ENCODE assay signal across 31 mouse cellular contexts in genomic region chr5:14121902-14122301, GRCm38 (mm10).
DNase-seq lines count a peak whose midpoint lies in the region; ATAC-seq and TF ChIP-seq lines count a peak whose summit lies in the region.
"Had no signal": no experiment of that assay in that cellular context is flagged by ENCODE, and none has a peak within 500 bp of the region (broad histone marks: within the 10 kb centered on the region; RNA-seq: fewer than 3 reads in every experiment).

No protein-coding gene starts in this region.

- no peak overlapping the region for H3K4me3 ChIP-seq in forebrain, embryonic 11.5 days (ENCODE audit: low read depth, low read length)
- H3K4me3 ChIP-seq in forebrain, embryonic 10.5 days, result no peak overlapping the region
- no peak overlapping the region for H3K4me3 ChIP-seq in forebrain, embryonic 16.5 days (replicated peaks; ENCODE audit: low read length)
- H3K4me3 ChIP-seq: embryonic facial prominence, embryonic 12.5 days; erythroblast, embryonic 14.5 days; heart, embryonic 10.5 days; left cerebral cortex, adult 2 months; limb, embryonic 13.5 days; lung, embryonic 15.5 days; midbrain, embryonic 12.5 days; myocyte; neural tube, embryonic 13.5 days; stomach, embryonic 15.5 days had no signal

- no peaks in the 10 kb centered on the region for H3K9me3 ChIP-seq in forebrain, embryonic 11.5 days (ENCODE audit: control insufficient read depth, low read length)
- no peaks in the 10 kb centered on the region for H3K9me3 ChIP-seq in forebrain, embryonic 10.5 days
- no peaks in the 10 kb centered on the region for H3K9me3 ChIP-seq in forebrain, embryonic 16.5 days (ENCODE audit: control insufficient read depth, low read length)
- H3K9me3 ChIP-seq: embryonic facial prominence, embryonic 12.5 days; G1E; heart, embryonic 10.5 days; limb, embryonic 13.5 days; lung, embryonic 15.5 days; midbrain, embryonic 12.5 days; neural tube, embryonic 13.5 days; stomach, embryonic 15.5 days had no signal

- H3K4me1 ChIP-seq in forebrain, embryonic 11.5 days (replicated peaks; ENCODE audit: control insufficient read depth, insufficient read depth, low read length), result no peaks in the 10 kb centered on the region
- peaks cover 8% of the 10 kb centered on the region for H3K4me1 ChIP-seq in forebrain, embryonic 10.5 days
- H3K4me1 ChIP-seq in forebrain, embryonic 16.5 days (replicated peaks; ENCODE audit: control insufficient read depth, insufficient read depth, low read length), result no peaks in the 10 kb centered on the region
- H3K4me1 ChIP-seq: embryonic facial prominence, embryonic 12.5 days; heart, embryonic 10.5 days; limb, embryonic 13.5 days; lung, embryonic 15.5 days; midbrain, embryonic 12.5 days; neural tube, embryonic 13.5 days; stomach, embryonic 15.5 days had no signal

- TF ChIP-seq CTCF in brain, embryonic 14.5 days (IDR thresholded peaks at IDR 0.05; ENCODE audit: borderline replicate concordance, extremely low read depth, insufficient read depth, insufficient read length), result no peak

- H3K36me3 ChIP-seq in forebrain, embryonic 11.5 days (ENCODE audit: control insufficient read depth, insufficient read depth, low read length), result no peaks in the 10 kb centered on the region
- no peaks in the 10 kb centered on the region for H3K36me3 ChIP-seq in forebrain, embryonic 10.5 days (replicated peaks)
- no peaks in the 10 kb centered on the region for H3K36me3 ChIP-seq in forebrain, embryonic 16.5 days (ENCODE audit: control insufficient read depth, insufficient read depth)
- H3K36me3 ChIP-seq: embryonic facial prominence, embryonic 12.5 days; G1E; heart, embryonic 10.5 days; limb, embryonic 13.5 days; lung, embryonic 15.5 days; midbrain, embryonic 12.5 days; neural tube, embryonic 13.5 days; stomach, embryonic 15.5 days had no signal

- no peaks in the 10 kb centered on the region for H3K27me3 ChIP-seq in forebrain, embryonic 11.5 days (ENCODE audit: control insufficient read depth, insufficient read depth, low read length)
- no peaks in the 10 kb centered on the region for H3K27me3 ChIP-seq in forebrain, embryonic 10.5 days (ENCODE audit: poor library complexity, severe bottlenecking)
- no peaks in the 10 kb centered on the region for H3K27me3 ChIP-seq in forebrain, embryonic 16.5 days (replicated peaks; ENCODE audit: control insufficient read depth, insufficient read depth, low read length)
- H3K27me3 ChIP-seq: embryonic facial prominence, embryonic 12.5 days; limb, embryonic 13.5 days; lung, embryonic 15.5 days; midbrain, embryonic 12.5 days; neural tube, embryonic 13.5 days; Patski; stomach, embryonic 15.5 days had no signal

- no peak for DNase-seq in forebrain, embryonic 11.5 days (ENCODE audit: low spot score)
- no peak for DNase-seq in forebrain, embryonic 10.5 days (ENCODE audit: extremely low spot score, low spot score)
- DNase-seq in brain, embryonic 14.5 days (ENCODE audit: low read depth), result peak; percentile 83
- peak; percentile 92 for DNase-seq in retina, postnatal 1 day
- DNase-seq in layer of hippocampus, postnatal 14 days (ENCODE audit: low spot score in 2 of 2), result no peak
- DNase-seq: adrenal gland, postnatal 10 days; cerebellum, adult 11 months; cerebellum, adult 9-10 months; cerebellum, postnatal 36 days; gastrocnemius, postnatal 14 days; heart, postnatal 4 days; kidney, adult 11 months; kidney, postnatal 14 days; layer of hippocampus, adult 9-11 months; right cerebral cortex, postnatal 25 days had no signal

- no peak for TF ChIP-seq POLR2A in brain, embryonic 14.5 days (IDR thresholded peaks at IDR 0.05; ENCODE audit: borderline replicate concordance, extremely low read depth, insufficient read depth, insufficient read length, poor library complexity, severe bottlenecking)

- H3K4me2 ChIP-seq in forebrain, embryonic 11.5 days (ENCODE audit: low read depth, low read length, severe bottlenecking), result no peak overlapping the region
- H3K4me2 ChIP-seq in forebrain, embryonic 16.5 days (ENCODE audit: low read length), result 0 out of 2 replicates have a peak overlapping the region, but pooled peaks have one; percentile 4
- H3K4me2 ChIP-seq: embryonic facial prominence, embryonic 12.5 days; hindbrain, embryonic 14.5 days; limb, embryonic 13.5 days; liver, embryonic 11.5 days; lung, embryonic 15.5 days; midbrain, embryonic 12.5 days; neural tube, embryonic 13.5 days; stomach, embryonic 15.5 days had no signal

- H3K27ac ChIP-seq in forebrain, embryonic 11.5 days (ENCODE audit: low read depth, low read length), result no peak overlapping the region
- H3K27ac ChIP-seq in forebrain, embryonic 10.5 days, result no peak overlapping the region
- H3K27ac ChIP-seq in forebrain, embryonic 16.5 days (ENCODE audit: low read length), result no peak overlapping the region
- H3K27ac ChIP-seq: embryonic facial prominence, embryonic 12.5 days; heart, embryonic 10.5 days; hindbrain, embryonic 14.5 days; left cerebral cortex, adult 2 months; limb, embryonic 13.5 days; lung, embryonic 15.5 days; midbrain, embryonic 12.5 days; neural tube, embryonic 13.5 days; stomach, embryonic 15.5 days had no signal

- H3K9ac ChIP-seq in forebrain, embryonic 11.5 days (ENCODE audit: low read length), result no peak overlapping the region
- no peak overlapping the region for H3K9ac ChIP-seq in forebrain, embryonic 16.5 days (replicated peaks; ENCODE audit: low read depth, low read length)
- H3K9ac ChIP-seq: embryonic facial prominence, embryonic 12.5 days; hindbrain, embryonic 14.5 days; limb, embryonic 13.5 days; lung, embryonic 15.5 days; midbrain, embryonic 12.5 days; neural tube, embryonic 13.5 days; stomach, embryonic 15.5 days had no signal

- ATAC-seq in forebrain, embryonic 11.5 days (replicated peaks; ENCODE audit: low FRiP score), result peak; percentile 84
- peak; percentile 59; the same call in 1 of the 2 replicates for ATAC-seq in forebrain, embryonic 16.5 days
- ATAC-seq in erythroblast, adult 5-6 weeks (replicated peaks; ENCODE audit: low FRiP score, poor library complexity, severe bottlenecking), result no peak
- ATAC-seq: Patski had no signal

- WGBS in forebrain, embryonic 11.5 days, result 52% methylated on average over 5 of the region's 5 CpGs
- 66% methylated on average over 5 of the region's 5 CpGs for WGBS in forebrain, embryonic 10.5 days
- 25% methylated on average over 5 of the region's 5 CpGs for WGBS in forebrain, embryonic 16.5 days

Comparison
In these comparisons a context has a peak if more than half of its experiments do, and no peak if none do; other contexts are left out.
1. DNase-seq: peak in brain, embryonic 14.5 days (single experiment) and retina, postnatal 1 day (single experiment); none in forebrain, embryonic 11.5 days (single experiment), forebrain, embryonic 10.5 days (single experiment) and layer of hippocampus, postnatal 14 days (0 of 2).